ENCODE assay signal across 39 mouse cellular contexts in the genomic region with DNA sequence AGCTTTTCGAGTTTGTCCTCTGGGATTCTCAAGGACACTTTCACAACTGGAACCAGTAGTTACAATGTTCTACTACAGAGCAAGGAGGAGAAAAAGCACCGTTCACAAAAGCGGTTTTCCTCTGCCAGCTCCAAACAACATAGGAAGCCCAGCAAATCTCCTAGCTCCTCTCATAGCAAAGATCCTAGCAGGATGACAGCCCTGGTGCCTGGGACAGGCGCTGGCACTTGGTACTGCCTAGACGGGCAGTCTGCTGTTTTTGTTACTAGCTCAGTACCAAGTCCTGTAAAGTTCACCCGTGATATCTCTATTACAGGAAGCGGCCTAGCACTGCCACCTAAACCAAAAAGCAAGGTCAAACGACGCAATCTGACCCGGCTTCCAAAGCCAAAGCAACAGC. TPM values are rescaled to one million over a fixed set of nuclear protein-coding genes. Genes with fewer than 3 reads are reported as not detected.
DNase-seq lines count a peak whose midpoint lies in the region; ATAC-seq lines count a peak whose summit lies in the region.
"Had no signal": no experiment of that assay in that cellular context is flagged by ENCODE, and none has a peak within 500 bp of the region (broad histone marks: within the 10 kb centered on the region; RNA-seq: fewer than 3 reads in every experiment).

No protein-coding gene starts in this region.

- no peaks in the 10 kb centered on the region for H3K9me3 ChIP-seq in heart, embryonic 13.5 days
- no peaks in the 10 kb centered on the region for H3K9me3 ChIP-seq in heart, embryonic 11.5 days (replicated peaks; ENCODE audit: control insufficient read depth, low read length)
- H3K9me3 ChIP-seq in kidney, embryonic 16.5 days (ENCODE audit: low read length) = no peaks in the 10 kb centered on the region
- no peaks in the 10 kb centered on the region for H3K9me3 ChIP-seq in hindbrain, embryonic 10.5 days
- H3K9me3 ChIP-seq: G1E; limb, embryonic 12.5 days; midbrain, embryonic 13.5 days; neural tube, embryonic 13.5 days had no signal

- DNase-seq in adrenal gland, adult 2 months = peak; percentile 52
- no peak for DNase-seq in adrenal gland, postnatal 4 days (ENCODE audit: low spot score in 2 of 2)
- no peak for DNase-seq in kidney, postnatal 25 days
- DNase-seq in hindbrain, embryonic 10.5 days (ENCODE audit: low spot score) = no peak
- DNase-seq: cerebellum, adult 2 months; cerebellum, postnatal 14 days; gastrocnemius, postnatal 10 days; heart, postnatal 36 days; kidney, adult 9 months; kidney, postnatal 14 days; lung, postnatal 10 days; right cerebral cortex, postnatal 4 days; thymus, adult 18-20 months; thymus, postnatal 25 days had no signal

- H3K4me1 ChIP-seq in heart, embryonic 13.5 days = peaks cover 40% of the 10 kb centered on the region
- peaks cover 14% of the 10 kb centered on the region for H3K4me1 ChIP-seq in heart, embryonic 11.5 days (ENCODE audit: control insufficient read depth, insufficient read depth, low read length)
- H3K4me1 ChIP-seq in kidney, embryonic 16.5 days (ENCODE audit: insufficient read depth, low read length) = peaks cover 9% of the 10 kb centered on the region; the same call in 1 of the 2 replicates
- H3K4me1 ChIP-seq in hindbrain, embryonic 10.5 days (replicated peaks) = peaks cover 29% of the 10 kb centered on the region
- H3K4me1 ChIP-seq: neural tube, embryonic 13.5 days had no signal

- H3K27me3 ChIP-seq in heart, embryonic 13.5 days (replicated peaks) = no peaks in the 10 kb centered on the region
- H3K27me3 ChIP-seq in heart, embryonic 11.5 days (ENCODE audit: control insufficient read depth, insufficient read depth, low read length) = no peaks in the 10 kb centered on the region
- H3K27me3 ChIP-seq in kidney, embryonic 16.5 days (ENCODE audit: insufficient read depth, low read length) = no peaks in the 10 kb centered on the region
- no peaks in the 10 kb centered on the region for H3K27me3 ChIP-seq in hindbrain, embryonic 10.5 days (ENCODE audit: insufficient read depth, poor library complexity, severe bottlenecking)
- H3K27me3 ChIP-seq: limb, embryonic 12.5 days; midbrain, embryonic 13.5 days; neural tube, embryonic 13.5 days had no signal

- no peak overlapping the region for H3K4me3 ChIP-seq in heart, embryonic 13.5 days
- H3K4me3 ChIP-seq in heart, embryonic 11.5 days (ENCODE audit: low read depth, low read length) = no peak overlapping the region
- no peak overlapping the region for H3K4me3 ChIP-seq in kidney, embryonic 16.5 days (ENCODE audit: low read length)
- H3K4me3 ChIP-seq in hindbrain, embryonic 10.5 days = no peak overlapping the region
- H3K4me3 ChIP-seq: erythroblast, embryonic 14.5 days; limb, embryonic 12.5 days; midbrain, embryonic 13.5 days; neural tube, embryonic 13.5 days had no signal

- H3K4me2 ChIP-seq in heart, embryonic 13.5 days = no peak overlapping the region
- H3K4me2 ChIP-seq in heart, embryonic 11.5 days = no peak overlapping the region
- no peak overlapping the region for H3K4me2 ChIP-seq in kidney, embryonic 16.5 days (replicated peaks; ENCODE audit: low read depth, low read length)
- H3K4me2 ChIP-seq: hindbrain, embryonic 14.5 days; limb, embryonic 12.5 days; liver, embryonic 11.5 days; midbrain, embryonic 13.5 days; neural tube, embryonic 13.5 days had no signal

- H3K36me3 ChIP-seq in heart, embryonic 13.5 days = no peaks in the 10 kb centered on the region
- H3K36me3 ChIP-seq in heart, embryonic 11.5 days (ENCODE audit: control insufficient read depth, insufficient read depth, low read length) = no peaks in the 10 kb centered on the region
- no peaks in the 10 kb centered on the region for H3K36me3 ChIP-seq in kidney, embryonic 16.5 days (ENCODE audit: insufficient read depth, low read length)
- no peaks in the 10 kb centered on the region for H3K36me3 ChIP-seq in hindbrain, embryonic 10.5 days
- H3K36me3 ChIP-seq: limb, embryonic 12.5 days; midbrain, embryonic 13.5 days; neural tube, embryonic 13.5 days had no signal

- 46% methylated on average over 10 of the region's 10 CpGs for WGBS in heart, embryonic 13.5 days
- 55% methylated on average over 10 of the region's 10 CpGs for WGBS in heart, embryonic 11.5 days (ENCODE audit: insufficient replicate concordance)
- WGBS in kidney, embryonic 16.5 days = 58% methylated on average over 10 of the region's 10 CpGs
- 80% methylated on average over 10 of the region's 10 CpGs for WGBS in hindbrain, embryonic 10.5 days

- no peak overlapping the region for H3K9ac ChIP-seq in heart, embryonic 13.5 days
- no peak overlapping the region for H3K9ac ChIP-seq in heart, embryonic 11.5 days (ENCODE audit: low read depth, low read length)
- peak overlapping the region; percentile 26; the same call in 1 of the 2 replicates for H3K9ac ChIP-seq in kidney, embryonic 16.5 days (replicated peaks; ENCODE audit: low read length)
- H3K9ac ChIP-seq: hindbrain, embryonic 14.5 days; limb, embryonic 12.5 days; midbrain, embryonic 13.5 days; neural tube, embryonic 13.5 days had no signal

- peak overlapping the region; percentile 57 for H3K27ac ChIP-seq in heart, embryonic 13.5 days (replicated peaks)
- no peak overlapping the region for H3K27ac ChIP-seq in heart, embryonic 11.5 days (ENCODE audit: low read depth, low read length)
- no peak overlapping the region for H3K27ac ChIP-seq in kidney, embryonic 16.5 days (ENCODE audit: low read length)
- no peak overlapping the region for H3K27ac ChIP-seq in hindbrain, embryonic 10.5 days
- H3K27ac ChIP-seq: hindbrain, embryonic 14.5 days; limb, embryonic 12.5 days; macrophage; midbrain, embryonic 13.5 days; neural tube, embryonic 13.5 days; stomach, postnatal 0 days had no signal

- ATAC-seq in heart, embryonic 13.5 days (ENCODE audit: extremely low read depth, insufficient number of reproducible peaks, low FRiP score, low TSS enrichment) = no peak
- ATAC-seq in heart, embryonic 11.5 days (replicated peaks; ENCODE audit: insufficient number of reproducible peaks, low FRiP score, low TSS enrichment) = no peak
- ATAC-seq in kidney, embryonic 16.5 days (ENCODE audit: low FRiP score, low TSS enrichment) = no peak
- ATAC-seq: forebrain, embryonic 16.5 days; intestine, postnatal 0 days; midbrain, embryonic 13.5 days had no signal

RNA-seq across cellular contexts. Expression of a gene that starts 12.9 kb away (rescaled TPM):
- 10 to 100 TPM in 1 of 2 experiments, 1 to 10 TPM in 1; 3.7 to 11.9 TPM for total RNA-seq in adrenal gland, adult 2 months (2021)
- polyA plus RNA-seq in adrenal gland, adult 2 months (2012; rRNA removed) = 1.2 and 1.3 TPM in 2 replicates
- 1 to 10 TPM; 5.2 to 7.6 TPM for total RNA-seq in adrenal gland, postnatal 4 days (2021)
- polyA plus RNA-seq in heart, embryonic 13.5 days (2015; fragmentation: Nextera tagmentation; extraction: Ambion mirVana) = 1.7 and 2.4 TPM in 2 replicates
- polyA plus RNA-seq in heart, embryonic 11.5 days (2014; fragmentation: Nextera tagmentation; extraction: Ambion mirVana) = 2.9 and 3.0 TPM in 2 replicates
- polyA plus RNA-seq in kidney, embryonic 16.5 days (2015; fragmentation: Nextera tagmentation; extraction: Ambion mirVana) = 4.3 and 4.8 TPM in 2 replicates
- 9.3 and 9.4 TPM in 2 replicates for polyA plus RNA-seq in hindbrain, embryonic 10.5 days (2016; fragmentation: Nextera tagmentation; extraction: Ambion mirVana)

RNA-seq across cellular contexts. Expression of a gene that starts 29.9 kb away (rescaled TPM):
- not detected for total RNA-seq in adrenal gland, adult 2 months (2021)
- not detected in 2 replicates for polyA plus RNA-seq in adrenal gland, adult 2 months (2012; rRNA removed)
- not detected for total RNA-seq in adrenal gland, postnatal 4 days (2021)
- polyA plus RNA-seq in heart, embryonic 13.5 days (2015; fragmentation: Nextera tagmentation; extraction: Ambion mirVana) = not detected in 2 replicates
- polyA plus RNA-seq in heart, embryonic 11.5 days (2014; fragmentation: Nextera tagmentation; extraction: Ambion mirVana) = not detected in 2 replicates
- polyA plus RNA-seq in kidney, embryonic 16.5 days (2015; fragmentation: Nextera tagmentation; extraction: Ambion mirVana) = not detected in 2 replicates
- not detected in 2 replicates for polyA plus RNA-seq in hindbrain, embryonic 10.5 days (2016; fragmentation: Nextera tagmentation; extraction: Ambion mirVana)
- total RNA-seq: G1E; gastrocnemius, postnatal 10 days; heart, postnatal 36 days; layer of hippocampus, adult 18-20 months; layer of hippocampus, postnatal 10 days; left cerebral cortex, adult 18-20 months; left cerebral cortex, postnatal 14 days; megakaryocyte-erythroid progenitor cell, adult 5-6 weeks had no signal
- polyA plus RNA-seq: cerebellum, adult 2 months; cortical plate, adult 2 months; embryonic facial prominence, embryonic 14.5 days; erythroblast, embryonic 14.5 days; forebrain, embryonic 11.5 days; forebrain, embryonic 16.5 days; G1E; gonadal fat pad, adult 2 months; hindbrain, embryonic 14.5 days; intestine, postnatal 0 days; limb, embryonic 12.5 days; liver, embryonic 11.5 days; liver, embryonic 16.5 days; macrophage; midbrain, embryonic 13.5 days; neural tube, embryonic 13.5 days; spleen, adult 2 months; stomach, postnatal 0 days had no signal

RNA-seq across cellular contexts. Expression of a gene that starts 35.2 kb away (rescaled TPM):
- total RNA-seq in adrenal gland, adult 2 months (2021) = 1 to 10 TPM; 3.5 to 3.6 TPM
- 0.29 and 0.48 TPM in 2 replicates for polyA plus RNA-seq in adrenal gland, adult 2 months (2012; rRNA removed)
- total RNA-seq in adrenal gland, postnatal 4 days (2021) = 10 to 100 TPM; 27.0 to 28.1 TPM
- polyA plus RNA-seq in heart, embryonic 13.5 days (2015; fragmentation: Nextera tagmentation; extraction: Ambion mirVana) = 42.7 and 47.9 TPM in 2 replicates
- polyA plus RNA-seq in heart, embryonic 11.5 days (2014; fragmentation: Nextera tagmentation; extraction: Ambion mirVana) = 50.1 and 56.3 TPM in 2 replicates
- 45.9 and 48.1 TPM in 2 replicates for polyA plus RNA-seq in kidney, embryonic 16.5 days (2015; fragmentation: Nextera tagmentation; extraction: Ambion mirVana)
- polyA plus RNA-seq in hindbrain, embryonic 10.5 days (2016; fragmentation: Nextera tagmentation; extraction: Ambion mirVana) = 31.4 and 39.4 TPM in 2 replicates

RNA-seq across cellular contexts. Expression of a gene that starts 45.3 kb away (rescaled TPM):
- total RNA-seq in adrenal gland, adult 2 months (2021) = 10 to 100 TPM; 34.2 to 39.0 TPM
- 96.1 and 145 TPM in 2 replicates for polyA plus RNA-seq in adrenal gland, adult 2 months (2012; rRNA removed)
- total RNA-seq in adrenal gland, postnatal 4 days (2021) = 10 to 100 TPM; 48.1 to 52.9 TPM
- 37.6 and 46.3 TPM in 2 replicates for polyA plus RNA-seq in heart, embryonic 13.5 days (2015; fragmentation: Nextera tagmentation; extraction: Ambion mirVana)
- polyA plus RNA-seq in heart, embryonic 11.5 days (2014; fragmentation: Nextera tagmentation; extraction: Ambion mirVana) = 42.4 and 48.0 TPM in 2 replicates
- 56.0 and 64.3 TPM in 2 replicates for polyA plus RNA-seq in kidney, embryonic 16.5 days (2015; fragmentation: Nextera tagmentation; extraction: Ambion mirVana)
- 46.5 and 49.1 TPM in 2 replicates for polyA plus RNA-seq in hindbrain, embryonic 10.5 days (2016; fragmentation: Nextera tagmentation; extraction: Ambion mirVana)

RNA-seq across cellular contexts. Expression of a gene that starts 51.3 kb away (rescaled TPM):
- 10 to 100 TPM; 12.8 to 18.0 TPM for total RNA-seq in adrenal gland, adult 2 months (2021)
- 4.3 and 6.0 TPM in 2 replicates for polyA plus RNA-seq in adrenal gland, adult 2 months (2012; rRNA removed)
- total RNA-seq in adrenal gland, postnatal 4 days (2021) = 10 to 100 TPM; 21.0 to 21.1 TPM
- polyA plus RNA-seq in heart, embryonic 13.5 days (2015; fragmentation: Nextera tagmentation; extraction: Ambion mirVana) = 5.5 and 6.4 TPM in 2 replicates
- 8.2 and 8.6 TPM in 2 replicates for polyA plus RNA-seq in heart, embryonic 11.5 days (2014; fragmentation: Nextera tagmentation; extraction: Ambion mirVana)
- 12.2 and 15.7 TPM in 2 replicates for polyA plus RNA-seq in kidney, embryonic 16.5 days (2015; fragmentation: Nextera tagmentation; extraction: Ambion mirVana)
- polyA plus RNA-seq in hindbrain, embryonic 10.5 days (2016; fragmentation: Nextera tagmentation; extraction: Ambion mirVana) = 15.0 and 16.0 TPM in 2 replicates
- polyA plus RNA-seq: erythroblast, embryonic 14.5 days had no signal

Comparison
In these comparisons a context has a peak if more than half of its experiments do, and no peak if none do; other contexts are left out.
1. RNA of a gene that starts 35.2 kb away (polyA plus RNA-seq): 50.1 to 56.3 TPM in heart, embryonic 11.5 days, 42.7 to 47.9 TPM in heart, embryonic 13.5 days, 45.9 to 48.1 TPM in kidney, embryonic 16.5 days and 31.4 to 39.4 TPM in hindbrain, embryonic 10.5 days; 0.29 to 0.48 TPM in adrenal gland, adult 2 months; every median in the first group is over 10 times any median in the second.